Mouse (Mus musculus): ENCODE measurements around the gene Ankmy1. TPM values are rescaled to one million over a fixed set of nuclear protein-coding genes. Genes with fewer than 3 reads are reported as not detected.
A peak's percentile ranks its signal among the peaks of the same experiment; 100 is the strongest.

Gene Ankmy1
- polyA plus RNA-seq, 1 experiment from 2014 or later, result 0.61 TPM

DNA sequence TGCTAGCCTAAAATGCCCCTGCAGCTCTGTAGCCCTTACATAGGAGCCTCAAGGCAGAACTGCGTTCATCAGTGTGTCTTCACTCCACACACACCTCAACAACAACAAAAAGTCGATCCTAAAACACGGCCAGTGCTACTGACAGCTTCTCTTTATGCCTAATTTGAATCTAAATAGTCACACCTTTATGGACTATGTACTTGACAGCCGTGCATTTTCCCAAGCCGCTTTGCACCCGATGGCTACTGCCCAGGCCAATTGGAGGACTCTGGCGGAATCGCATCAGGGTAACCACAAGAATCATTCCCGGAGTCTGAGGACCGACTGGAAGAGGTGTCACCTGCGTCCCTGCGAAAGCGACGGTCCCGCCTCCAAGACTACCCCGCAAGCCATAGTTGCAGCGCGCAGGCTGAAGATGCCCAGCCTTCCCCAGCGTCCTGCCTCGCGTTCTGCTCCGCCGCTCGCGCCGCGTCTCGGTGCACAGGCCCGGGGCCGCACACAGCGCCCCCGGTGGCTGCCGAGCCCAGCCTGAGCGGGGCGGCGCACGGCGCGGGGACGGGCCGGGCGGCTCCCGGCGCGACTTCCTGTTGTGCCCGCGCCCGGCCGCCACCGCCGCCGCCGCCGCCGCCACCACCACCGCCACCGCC, 7.7 kb upstream of the Ankmy1 start, which contains the start of gene Rnpepl1:
Rnpepl1 (plus strand) TSS at position 545 of the 647 bp plus-strand sequence.
- peak within 1 kb of the TSS; percentile 95 for H3K9ac ChIP-seq
- no peaks in the 10 kb centered on the region for H3K27me3 ChIP-seq
- peaks cover 9% of the 10 kb centered on the region; the same call in 1 of the 2 replicates for H3K36me3 ChIP-seq
- H3K9me3 ChIP-seq, result no peaks in the 10 kb centered on the region
- H3K4me3 ChIP-seq, result peak within 1 kb of the TSS; percentile 74
- H3K4me1 ChIP-seq (replicated peaks), result peaks cover 51% of the 10 kb centered on the region
- peak within 1 kb of the TSS; percentile 96 for H3K27ac ChIP-seq (replicated peaks)
- under 1% methylated on average over 56 of the region's 57 CpGs for WGBS
- ATAC-seq (ENCODE audit: low FRiP score, low read depth), result peak; percentile 74
- H3K4me2 ChIP-seq, result peak within 1 kb of the TSS; percentile 91

DNA sequence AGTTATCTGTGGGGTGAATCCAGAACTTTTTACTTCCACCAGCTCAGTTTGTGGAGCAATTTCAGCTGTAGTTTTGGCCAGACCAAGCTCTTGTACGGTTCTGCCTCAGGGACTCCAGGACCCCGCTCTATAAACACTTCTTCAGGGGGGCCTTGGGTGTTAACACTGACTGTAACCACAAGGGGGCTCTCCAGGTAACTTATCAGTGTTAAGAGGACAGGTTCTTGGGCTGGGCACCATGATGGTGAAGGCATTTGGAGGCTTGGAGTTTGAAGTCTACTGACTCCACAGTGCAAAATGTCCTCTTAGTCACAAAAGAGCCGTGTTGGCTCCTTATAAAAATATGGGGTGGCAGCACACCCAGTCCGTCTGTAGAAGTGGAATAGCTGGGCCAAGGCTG, 6.4 kb upstream of the Ankmy1 start:
- no peak overlapping the region for H3K9ac ChIP-seq
- ATAC-seq (ENCODE audit: low FRiP score, low read depth), result no peak
- peak overlapping the region; percentile 74; the same call in 1 of the 2 replicates for H3K4me3 ChIP-seq
- WGBS, result 68% methylated on average over 4 of the region's 4 CpGs
- H3K27me3 ChIP-seq, result no peaks in the 10 kb centered on the region
- H3K4me1 ChIP-seq (replicated peaks), result peaks cover 51% of the 10 kb centered on the region
- H3K9me3 ChIP-seq, result no peaks in the 10 kb centered on the region
- H3K36me3 ChIP-seq, result no peaks in the 10 kb centered on the region
- H3K27ac ChIP-seq (replicated peaks), result no peak overlapping the region
- H3K4me2 ChIP-seq, result peak overlapping the region; percentile 91

DNA sequence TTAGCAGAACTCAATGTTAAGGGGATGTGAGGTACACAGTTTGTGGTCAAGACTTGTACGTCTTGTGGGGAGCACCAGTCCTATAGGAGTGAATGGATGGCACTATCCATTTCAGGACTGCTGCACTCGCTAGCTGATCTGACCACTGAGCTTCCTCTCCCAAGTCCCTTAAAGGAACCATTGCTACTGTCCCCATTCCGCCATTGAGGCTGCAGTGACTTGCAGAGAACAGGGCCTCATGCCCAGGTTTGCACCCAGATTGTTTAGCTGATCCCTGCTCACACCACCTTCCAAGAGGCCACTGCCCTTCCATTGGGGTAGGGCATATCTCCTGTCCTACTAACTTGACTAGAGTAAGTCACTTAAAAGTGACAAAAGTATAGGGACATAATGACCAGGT, 6.0 kb upstream of the Ankmy1 start:
- Histone ChIP-seq H3K4me3 (no peak overlapping the region), H3K27me3 (no peaks in the 10 kb centered on the region), H3K4me2 (no peak overlapping the region), H3K9ac (no peak overlapping the region), H3K4me1 (replicated peaks) (peaks cover 47% of the 10 kb centered on the region), H3K9me3 (no peaks in the 10 kb centered on the region), H3K27ac (replicated peaks) (no peak overlapping the region), H3K36me3 (no peaks in the 10 kb centered on the region)
- ATAC-seq (ENCODE audit: low FRiP score, low read depth), result no peak
- 92% methylated on average over 3 of the region's 3 CpGs for WGBS

DNA sequence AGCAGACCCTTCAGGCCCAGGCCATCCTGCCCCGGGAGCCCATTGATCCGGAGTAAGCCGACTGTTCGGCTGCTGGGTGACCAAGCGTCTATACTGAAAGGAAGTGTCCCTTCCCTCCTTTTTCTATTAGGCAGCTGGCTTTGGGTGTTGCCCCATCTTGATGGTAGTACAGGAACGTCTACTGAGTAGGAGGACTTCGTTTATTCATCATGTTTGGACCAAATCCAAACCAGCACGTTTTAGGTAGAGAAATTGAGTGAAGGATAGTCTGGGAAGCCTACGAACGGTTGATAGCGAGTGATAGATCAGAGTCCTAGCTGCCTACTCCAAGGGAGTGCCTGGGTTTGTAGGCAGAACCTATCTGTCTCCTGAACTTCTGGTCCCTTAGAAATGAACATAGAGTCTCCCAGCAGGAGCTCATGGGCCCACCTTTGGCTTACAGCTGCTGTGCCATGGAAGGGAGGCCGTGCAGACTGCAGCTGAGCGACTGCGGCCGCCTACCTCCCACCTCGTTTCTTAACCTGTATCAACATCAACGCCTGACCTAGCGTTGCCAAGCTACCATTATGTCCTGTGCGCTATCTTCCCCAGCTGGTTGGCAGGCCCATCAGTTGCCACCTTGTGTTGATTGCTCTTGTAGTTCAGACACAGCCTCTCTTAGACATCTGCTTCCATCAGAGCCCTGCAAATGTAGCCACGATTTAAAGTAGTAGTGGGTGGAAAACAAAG, 5.1 kb upstream of the Ankmy1 start:
- peak overlapping the region; percentile 71 for H3K4me3 ChIP-seq
- H3K27me3 ChIP-seq, result no peaks in the 10 kb centered on the region
- WGBS, result 39% methylated on average over 20 of the region's 20 CpGs
- ATAC-seq (ENCODE audit: low FRiP score, low read depth), result peak; percentile 10
- peak overlapping the region; percentile 92 for H3K27ac ChIP-seq (replicated peaks)
- H3K4me2 ChIP-seq, result peak overlapping the region; percentile 76
- H3K4me1 ChIP-seq (replicated peaks), result peaks cover 45% of the 10 kb centered on the region
- no peaks in the 10 kb centered on the region for H3K9me3 ChIP-seq
- H3K9ac ChIP-seq, result peak overlapping the region; percentile 61
- no peaks in the 10 kb centered on the region for H3K36me3 ChIP-seq

DNA sequence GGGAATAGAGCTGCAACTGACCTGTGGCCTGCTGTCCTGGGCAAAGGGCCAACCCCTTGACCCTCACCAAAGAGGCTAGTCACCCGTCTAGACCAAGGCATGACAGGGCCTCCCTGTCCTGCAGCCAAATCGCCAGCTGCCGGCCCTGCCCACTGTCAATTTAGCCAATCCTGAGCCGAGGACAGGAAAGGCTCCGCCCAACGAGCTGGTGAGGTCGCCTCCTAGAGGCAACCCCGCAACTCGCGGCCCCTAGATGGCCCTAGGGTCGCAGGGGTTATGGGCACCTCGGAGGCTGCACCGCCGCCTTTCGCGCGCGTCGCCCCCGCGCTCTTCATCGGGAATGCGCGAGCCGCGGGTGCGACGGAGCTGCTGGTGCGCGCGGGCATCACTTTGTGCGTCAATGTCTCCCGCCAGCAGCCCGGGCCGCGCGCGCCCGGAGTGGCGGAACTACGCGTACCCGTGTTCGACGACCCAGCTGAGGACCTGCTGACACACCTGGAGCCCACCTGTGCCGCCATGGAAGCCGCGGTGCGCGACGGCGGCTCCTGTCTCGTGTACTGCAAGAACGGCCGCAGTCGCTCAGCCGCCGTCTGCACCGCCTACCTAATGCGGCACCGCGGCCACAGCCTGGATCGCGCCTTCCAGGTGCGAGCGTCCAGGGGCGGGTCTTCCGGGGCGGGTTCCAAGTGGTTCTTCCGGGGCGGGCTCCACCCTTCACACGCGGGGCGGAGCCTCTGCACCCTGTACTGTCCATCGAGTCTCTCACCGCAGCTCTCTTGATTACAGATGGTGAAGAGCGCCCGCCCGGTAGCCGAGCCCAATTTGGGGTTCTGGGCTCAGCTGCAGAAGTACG, 4.3 kb upstream of the Ankmy1 start, which contains the start of gene Dusp28:
Dusp28 (plus strand) TSS at position 203 of the 853 bp plus-strand sequence.
- WGBS, result under 1% methylated on average over 81 of the region's 81 CpGs
- peak within 1 kb of the TSS; percentile 76 for H3K4me2 ChIP-seq
- H3K4me3 ChIP-seq, result peak within 1 kb of the TSS; percentile 71
- H3K9ac ChIP-seq, result peak within 1 kb of the TSS; percentile 61
- H3K27me3 ChIP-seq, result peaks cover 5% of the 10 kb centered on the region; the same call in 1 of the 2 replicates
- H3K9me3 ChIP-seq, result no peaks in the 10 kb centered on the region
- H3K27ac ChIP-seq (replicated peaks), result peak within 1 kb of the TSS; percentile 92
- peaks cover 43% of the 10 kb centered on the region for H3K4me1 ChIP-seq (replicated peaks)
- peak; percentile 90 for ATAC-seq (ENCODE audit: low FRiP score, low read depth)
- H3K36me3 ChIP-seq, result no peaks in the 10 kb centered on the region

DNA sequence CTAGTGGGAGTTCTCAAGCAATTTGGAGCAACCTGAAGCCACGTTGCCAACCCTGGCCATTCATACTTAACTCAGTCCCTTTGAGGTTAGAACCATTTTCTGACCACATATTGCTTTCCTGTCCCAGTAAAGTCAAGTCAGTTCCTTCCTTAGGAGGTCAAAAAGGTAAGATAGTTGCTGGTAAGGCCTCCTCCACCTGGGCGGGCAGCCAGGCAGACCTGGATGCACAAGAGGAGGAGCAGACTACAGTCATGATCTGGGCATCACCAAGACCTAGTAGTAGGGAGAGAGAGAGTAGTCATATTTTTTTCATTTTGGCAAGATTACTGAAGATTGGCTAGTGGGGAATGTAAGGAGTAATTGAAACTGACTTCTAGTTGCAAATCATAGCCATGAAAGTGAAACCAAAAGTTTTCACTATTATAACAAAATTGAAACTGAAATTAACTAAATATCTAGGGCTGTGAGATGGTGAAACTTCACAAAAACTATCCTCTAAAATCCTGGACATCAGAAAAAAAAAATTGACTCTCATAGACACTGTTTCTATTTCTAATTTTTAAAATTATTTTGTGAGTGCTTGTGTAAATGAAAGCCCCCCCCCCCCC, 3.1 kb upstream of the Ankmy1 start:
- H3K27ac ChIP-seq (replicated peaks), result no peak overlapping the region
- no peaks in the 10 kb centered on the region for H3K36me3 ChIP-seq
- H3K27me3 ChIP-seq, result peaks cover 10% of the 10 kb centered on the region; the same call in 1 of the 2 replicates
- 90% methylated on average over 2 of the region's 2 CpGs for WGBS
- H3K4me3 ChIP-seq, result no peak overlapping the region
- peaks cover 35% of the 10 kb centered on the region for H3K4me1 ChIP-seq (replicated peaks)
- peak overlapping the region; percentile 76; the same call in 1 of the 2 replicates for H3K4me2 ChIP-seq
- H3K9me3 ChIP-seq, result no peaks in the 10 kb centered on the region
- H3K9ac ChIP-seq, result no peak overlapping the region
- no peak for ATAC-seq (ENCODE audit: low FRiP score, low read depth)

DNA sequence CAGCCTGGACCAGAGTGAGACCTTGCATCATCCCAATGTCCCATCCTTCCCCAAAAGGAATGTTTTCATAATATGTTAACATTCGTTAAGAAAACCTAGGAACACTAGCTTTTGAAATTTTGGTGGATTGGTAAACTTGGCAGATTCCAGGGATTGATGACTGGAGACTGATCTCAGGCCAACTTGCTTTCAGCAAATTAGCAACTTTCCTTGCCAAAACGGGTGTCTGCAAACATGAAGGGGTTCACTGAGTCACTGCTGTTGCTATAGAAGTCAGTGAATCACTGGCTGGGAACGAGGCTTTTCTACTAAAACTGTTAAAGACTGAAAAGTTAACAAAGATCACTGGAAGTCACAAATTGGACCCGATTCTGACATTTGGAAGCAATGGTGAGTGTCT, 921 bp upstream of the Ankmy1 start:
- Histone ChIP-seq H3K4me2 (no peak overlapping the region), H3K27me3 (peaks cover 10% of the 10 kb centered on the region; the same call in 1 of the 2 replicates), H3K4me3 (no peak overlapping the region), H3K27ac (replicated peaks) (no peak overlapping the region), H3K36me3 (no peaks in the 10 kb centered on the region), H3K9ac (no peak overlapping the region), H3K9me3 (no peaks in the 10 kb centered on the region), H3K4me1 (replicated peaks) (peaks cover 21% of the 10 kb centered on the region)
- 76% methylated on average over 4 of the region's 4 CpGs for WGBS
- no peak for ATAC-seq (ENCODE audit: low FRiP score, low read depth)

DNA sequence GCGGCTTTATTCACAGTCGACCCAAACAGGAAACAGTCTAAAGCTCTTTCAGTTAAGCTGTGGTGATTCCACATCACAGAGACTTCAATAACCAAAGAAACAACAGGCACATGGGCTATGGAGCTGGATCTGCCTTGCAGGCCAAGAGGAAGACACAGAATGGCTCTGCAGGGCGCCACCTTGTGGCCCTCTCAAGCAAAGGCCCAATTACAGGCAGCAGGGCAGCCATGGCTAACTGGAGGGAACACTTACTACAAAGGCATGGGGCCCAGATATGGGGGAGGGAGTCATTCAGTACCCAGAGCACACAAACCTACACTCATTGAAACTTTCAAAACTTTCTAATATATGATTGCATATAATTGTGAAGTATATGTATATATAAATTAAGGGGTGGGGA, 7.6 kb downstream of the Ankmy1 start:
- H3K36me3 ChIP-seq, result no peaks in the 10 kb centered on the region
- no peak overlapping the region for H3K4me2 ChIP-seq
- H3K9me3 ChIP-seq, result no peaks in the 10 kb centered on the region
- no peaks in the 10 kb centered on the region for H3K27me3 ChIP-seq
- WGBS, result 14% methylated on average over 3 of the region's 3 CpGs
- H3K4me1 ChIP-seq (replicated peaks), result no peaks in the 10 kb centered on the region
- H3K9ac ChIP-seq, result no peak overlapping the region
- H3K27ac ChIP-seq (replicated peaks), result no peak overlapping the region
- no peak overlapping the region for H3K4me3 ChIP-seq
- peak; percentile 78 for ATAC-seq (ENCODE audit: low FRiP score, low read depth)

DNA sequence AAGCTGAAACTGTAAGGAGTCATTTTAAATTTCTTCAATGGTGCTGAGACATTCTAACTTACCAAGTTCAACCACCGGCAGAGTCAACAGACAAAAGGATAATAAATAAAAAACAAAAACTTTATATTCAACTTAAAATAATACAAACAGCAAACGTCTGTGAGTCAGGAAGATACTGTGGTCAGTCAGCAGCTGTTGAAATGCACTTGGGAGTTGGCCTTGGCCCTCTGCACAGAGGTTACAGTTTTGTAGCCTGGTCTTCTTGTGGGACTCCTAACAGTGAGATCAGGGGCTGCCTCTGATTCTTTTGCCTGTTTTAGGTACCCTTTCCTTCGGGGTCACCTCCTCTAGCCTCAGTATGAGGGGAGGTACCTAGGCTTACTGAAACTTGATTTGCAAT, 8.8 kb downstream of the Ankmy1 start:
- H3K27ac ChIP-seq (replicated peaks), result no peak overlapping the region
- no peaks in the 10 kb centered on the region for H3K4me1 ChIP-seq (replicated peaks)
- no peaks in the 10 kb centered on the region for H3K36me3 ChIP-seq
- no peak overlapping the region for H3K4me2 ChIP-seq
- ATAC-seq (ENCODE audit: low FRiP score, low read depth), result no peak
- H3K9me3 ChIP-seq, result no peaks in the 10 kb centered on the region
- 77% methylated on average over 3 of the region's 3 CpGs for WGBS
- H3K4me3 ChIP-seq, result no peak overlapping the region
- H3K9ac ChIP-seq, result no peak overlapping the region
- H3K27me3 ChIP-seq, result no peaks in the 10 kb centered on the region

DNA sequence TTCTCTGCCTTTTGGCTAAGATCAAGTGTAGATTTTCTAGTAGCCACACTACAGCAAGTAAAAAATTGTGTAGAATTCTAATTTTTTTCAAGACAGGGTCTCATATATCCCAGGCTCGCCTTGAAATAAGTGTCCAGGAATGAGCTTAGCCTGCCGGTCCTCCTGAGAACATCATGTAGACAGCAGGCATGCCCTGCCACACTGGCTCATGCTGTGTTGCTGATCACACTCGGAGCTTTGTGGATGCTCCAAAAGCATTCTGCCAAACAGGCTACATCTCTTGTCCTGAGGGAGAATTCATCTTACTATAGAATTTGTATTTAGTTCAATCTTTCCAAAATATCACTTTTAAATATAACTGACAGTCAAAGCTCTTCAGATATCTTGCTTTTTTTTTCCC, 9.9 kb downstream of the Ankmy1 start:
- no peaks in the 10 kb centered on the region for H3K4me1 ChIP-seq (replicated peaks)
- H3K4me3 ChIP-seq, result no peak overlapping the region
- no peak overlapping the region for H3K9ac ChIP-seq
- no peak overlapping the region for H3K27ac ChIP-seq (replicated peaks)
- no peaks in the 10 kb centered on the region for H3K9me3 ChIP-seq
- no peaks in the 10 kb centered on the region for H3K36me3 ChIP-seq
- no peak overlapping the region for H3K4me2 ChIP-seq
- ATAC-seq (ENCODE audit: low FRiP score, low read depth), result no peak
- no peaks in the 10 kb centered on the region for H3K27me3 ChIP-seq
- WGBS, result 66% methylated on average over 3 of the region's 3 CpGs

DNA sequence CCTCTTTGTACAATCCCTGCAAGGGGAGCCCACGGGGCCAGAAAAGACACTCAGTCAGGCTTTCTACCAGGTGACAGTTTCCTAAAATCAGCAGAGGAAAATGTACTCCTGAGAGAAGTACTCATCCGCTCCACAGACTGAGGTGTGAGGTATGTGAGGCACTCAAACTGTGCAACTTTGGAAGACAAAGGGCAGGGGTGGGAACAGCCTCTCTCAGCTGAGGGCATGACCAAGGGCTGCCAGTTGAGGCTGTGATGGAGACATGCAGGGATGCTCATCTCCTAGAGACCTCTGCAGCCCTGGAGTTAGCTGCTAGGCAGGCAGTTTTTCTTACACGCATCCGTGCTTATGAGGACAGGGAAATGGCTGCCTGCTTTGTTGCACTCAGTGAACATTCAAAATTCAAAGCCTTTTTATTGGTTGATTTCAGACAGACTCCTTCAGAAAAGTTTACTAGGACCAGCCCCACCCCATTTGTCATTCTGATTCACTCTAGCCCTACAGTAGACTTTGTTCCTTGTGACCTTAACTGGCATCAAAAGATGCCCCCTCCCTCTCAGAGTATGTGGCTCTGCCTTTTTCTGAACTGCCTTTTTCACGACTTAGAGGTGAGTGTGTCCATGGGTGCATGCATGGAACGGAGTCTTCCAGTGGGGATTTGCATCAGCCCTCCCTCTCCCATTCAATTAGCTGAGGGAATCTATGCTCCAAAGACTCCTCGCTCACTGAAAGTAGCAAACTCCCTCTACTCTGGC, 13.6 kb downstream of the Ankmy1 start:
- no peak for ATAC-seq (ENCODE audit: low FRiP score, low read depth)
- 73% methylated on average over 7 of the region's 7 CpGs for WGBS

More for the DNA sequence above, 13.6 kb downstream of the Ankmy1 start:
- Histone ChIP-seq H3K36me3 (no peaks in the 10 kb centered on the region), H3K27ac (replicated peaks) (no peak overlapping the region), H3K27me3 (no peaks in the 10 kb centered on the region), H3K9me3 (no peaks in the 10 kb centered on the region), H3K4me2 (no peak overlapping the region), H3K9ac (no peak overlapping the region), H3K4me3 (no peak overlapping the region), H3K4me1 (replicated peaks) (no peaks in the 10 kb centered on the region)
